Mouse (Mus musculus): ENCODE results near the gene Gm20388.

The Gm20388 gene

DNA sequence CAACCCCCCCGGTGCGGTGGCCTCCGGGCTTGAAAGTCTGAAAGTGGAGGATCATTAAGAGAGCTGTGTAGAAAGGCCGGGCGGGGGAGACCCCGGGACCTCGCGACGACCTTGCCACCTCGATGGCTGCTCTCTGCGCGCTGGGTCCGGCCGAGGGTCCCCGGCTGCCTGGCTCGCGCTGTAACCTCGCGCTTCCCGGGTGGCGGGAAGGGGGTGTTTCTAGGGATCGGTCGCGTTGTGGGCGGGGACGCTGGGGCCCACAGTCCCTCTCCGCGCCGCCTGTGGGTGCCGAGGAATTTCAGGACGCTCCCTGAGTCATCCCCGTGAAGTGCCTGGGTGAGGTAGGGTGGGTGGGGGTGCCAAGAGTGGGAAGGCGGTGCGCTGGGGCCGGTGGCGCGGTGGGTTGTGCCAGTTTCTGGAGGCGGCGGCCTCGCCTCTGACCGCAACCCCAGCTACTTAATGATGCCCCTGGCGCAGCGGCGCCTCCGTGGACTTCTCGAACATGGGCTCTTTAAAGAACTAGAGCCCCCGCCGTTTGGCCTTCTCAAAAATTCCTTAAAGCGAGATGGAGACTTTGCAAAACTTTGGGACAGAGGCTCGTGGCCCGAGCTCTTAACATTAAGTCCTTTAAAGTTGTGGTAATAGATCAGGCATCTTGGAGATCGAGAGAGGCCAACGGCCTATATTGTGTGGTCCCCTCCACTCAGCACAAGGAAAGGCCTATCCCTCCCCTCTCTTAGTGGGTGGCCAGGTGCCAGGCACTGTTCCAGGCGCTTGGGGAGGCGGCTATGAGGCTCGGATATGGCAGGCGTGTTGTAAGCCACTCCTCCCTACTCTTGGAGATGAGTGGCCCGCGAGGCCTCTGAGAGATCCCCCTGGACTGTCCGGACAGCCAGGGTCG lies 625.9 kb downstream of the Gm20388 start:
- DNase-seq, result peak in 1 of 2 experiments; percentile 77

- peak; percentile 87 to 92 for DNase-seq
Measured at GRCm38 (mm10) chr8:120537207-120537817, 626.7 kb downstream of the Gm20388 start.

DNA sequence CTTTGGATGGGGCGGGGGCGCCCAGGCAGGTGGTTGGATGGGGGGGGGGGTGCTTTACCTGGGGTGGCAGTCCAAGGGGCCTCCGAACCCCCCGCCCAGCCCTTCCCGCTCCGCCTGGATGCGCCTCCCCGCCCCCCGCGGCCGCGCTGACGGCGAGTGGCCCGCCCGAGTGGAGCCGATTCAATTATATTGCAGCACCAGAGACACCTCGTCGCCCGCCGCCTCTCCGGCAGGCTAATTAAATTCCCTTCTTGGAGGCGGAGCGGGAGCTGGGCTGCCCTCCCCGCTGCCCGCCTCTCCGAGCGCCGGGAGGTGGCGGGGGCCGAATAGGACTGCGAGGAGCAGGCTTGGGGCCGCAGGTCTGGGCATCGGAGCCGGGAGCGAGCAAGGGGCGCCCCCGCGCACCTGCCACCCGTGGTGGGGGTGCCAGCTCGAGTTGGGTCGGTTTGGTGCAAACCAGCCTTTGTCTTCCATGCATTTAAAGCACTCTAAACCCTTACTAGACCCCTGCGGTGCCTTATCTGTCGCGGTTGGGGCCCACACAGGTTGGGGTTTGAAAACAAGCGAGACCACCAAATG lies 627.3 kb downstream of the Gm20388 start:
- peak; percentile 84 to 88 for DNase-seq

GRCm38 (mm10) chr8:120538397-120539240 lies 628.0 kb downstream of the Gm20388 start:
- peak; percentile 76 to 81 for DNase-seq

- DNase-seq, result peak in 1 of 2 experiments; percentile 53
Measured at GRCm38 (mm10) chr8:120539381-120539774, 628.7 kb downstream of the Gm20388 start.

GRCm38 (mm10) chr8:120539775-120540625 lies 629.4 kb downstream of the Gm20388 start:
- peak in 1 of 2 experiments; percentile 65 for DNase-seq

GRCm38 (mm10) chr8:120542995-120543394 lies 632.4 kb downstream of the Gm20388 start:
- DNase-seq, result no peak

DNA sequence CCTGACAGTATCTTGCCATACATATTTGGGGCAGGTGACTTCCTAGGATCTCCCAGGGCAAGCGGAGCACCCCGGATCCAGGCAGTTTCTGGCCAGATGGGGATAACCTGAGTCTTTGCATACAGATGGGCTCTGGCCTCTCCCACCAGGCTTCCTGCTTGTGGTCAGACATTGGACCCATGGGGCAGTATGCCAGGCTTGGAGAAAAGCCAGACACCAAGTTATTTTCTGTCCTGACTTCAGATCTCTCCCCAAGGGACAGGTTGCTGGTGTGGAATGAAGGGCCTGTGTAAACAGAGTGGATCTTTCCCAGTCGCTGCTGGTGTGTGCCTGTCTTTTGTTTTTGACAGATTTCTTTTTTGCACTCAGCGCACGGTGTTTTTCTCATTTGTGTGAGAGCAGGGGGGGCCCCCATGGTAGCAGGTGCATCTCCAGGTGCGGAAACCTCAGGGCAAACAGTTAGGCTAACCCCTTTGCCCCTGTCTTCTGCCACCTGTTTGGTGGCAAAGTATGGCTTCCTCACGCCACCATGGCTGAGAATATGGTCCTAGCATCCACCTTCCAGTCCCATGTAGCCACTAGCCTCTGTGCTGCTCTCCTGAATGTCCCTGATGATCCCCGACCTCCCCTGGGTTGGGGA lies 632.9 kb downstream of the Gm20388 start:
- peak; percentile 58 to 70 for DNase-seq

DNA sequence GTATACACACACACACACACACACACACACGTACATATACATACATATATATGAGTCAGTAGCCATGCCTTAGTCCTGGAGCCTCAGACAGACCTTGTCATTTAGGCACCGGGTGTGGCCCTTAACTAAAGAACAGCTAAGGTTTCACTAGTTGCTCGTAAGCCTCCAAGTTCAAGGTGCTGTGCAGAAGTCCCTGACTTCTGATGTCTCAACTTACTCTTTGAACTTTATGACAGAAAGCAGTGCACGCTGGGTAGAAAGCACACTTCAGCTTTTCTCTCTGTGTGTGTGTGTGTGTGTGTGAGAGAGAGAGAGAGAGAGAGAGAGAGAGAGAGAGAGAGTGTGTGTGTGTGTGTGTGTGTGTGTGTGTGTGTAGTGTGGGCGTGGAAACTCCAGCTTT lies 633.5 kb downstream of the Gm20388 start:
- no peak for DNase-seq

DNA sequence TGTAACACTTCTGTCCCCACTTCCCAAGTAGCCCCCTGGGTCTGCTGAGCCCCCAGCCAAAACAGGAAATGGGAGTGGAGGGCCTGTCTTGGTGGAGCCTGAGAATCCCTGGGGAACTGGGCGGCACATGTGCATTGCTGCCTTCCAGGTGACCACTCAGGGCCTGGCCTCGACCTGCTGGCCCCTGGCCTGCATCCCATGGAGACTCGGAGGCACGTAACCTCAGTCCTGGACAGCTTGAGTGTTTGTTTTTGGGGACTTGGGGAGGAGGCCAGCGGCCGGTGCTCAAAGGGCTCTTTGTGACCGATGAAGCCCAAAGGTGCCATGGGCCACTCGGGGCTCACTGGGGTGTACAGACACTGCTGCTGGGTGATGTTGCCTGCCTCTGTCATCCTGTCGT lies 636.9 kb downstream of the Gm20388 start:
- DNase-seq, result peak; percentile 43 to 51

DNA sequence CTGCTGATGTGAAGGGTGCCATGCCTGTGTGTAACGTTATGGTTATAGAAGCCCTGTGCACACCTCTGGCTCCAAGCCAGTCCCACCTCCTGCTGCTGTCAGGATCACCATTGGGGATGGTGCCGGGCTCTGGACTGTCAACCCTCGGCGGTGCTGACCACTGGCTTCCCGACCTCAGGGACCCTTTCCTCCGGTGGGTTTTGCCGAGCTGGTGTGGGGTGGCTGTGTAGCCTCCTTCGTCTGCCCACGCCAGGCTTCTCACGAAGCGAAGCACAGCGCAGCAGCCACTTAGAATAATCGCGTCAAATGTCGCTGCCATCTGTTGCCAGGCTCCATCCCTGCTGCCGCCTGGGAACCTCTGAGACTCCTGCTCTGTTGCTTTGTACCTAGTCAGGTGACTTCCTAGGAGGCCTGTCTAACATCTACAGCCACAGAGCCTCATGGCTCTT lies 637.7 kb downstream of the Gm20388 start:
- peak; percentile 78 to 79 for DNase-seq

GRCm38 (mm10) chr8:120549321-120549921 lies 638.8 kb downstream of the Gm20388 start:
- DNase-seq, result peak; percentile 66 to 68

GRCm38 (mm10) chr8:120549922-120550321 lies 639.3 kb downstream of the Gm20388 start:
- peak; percentile 50 to 59 for DNase-seq

GRCm38 (mm10) chr8:120550430-120550829 lies 639.8 kb downstream of the Gm20388 start:
- peak; percentile 50 to 51 for DNase-seq

DNA sequence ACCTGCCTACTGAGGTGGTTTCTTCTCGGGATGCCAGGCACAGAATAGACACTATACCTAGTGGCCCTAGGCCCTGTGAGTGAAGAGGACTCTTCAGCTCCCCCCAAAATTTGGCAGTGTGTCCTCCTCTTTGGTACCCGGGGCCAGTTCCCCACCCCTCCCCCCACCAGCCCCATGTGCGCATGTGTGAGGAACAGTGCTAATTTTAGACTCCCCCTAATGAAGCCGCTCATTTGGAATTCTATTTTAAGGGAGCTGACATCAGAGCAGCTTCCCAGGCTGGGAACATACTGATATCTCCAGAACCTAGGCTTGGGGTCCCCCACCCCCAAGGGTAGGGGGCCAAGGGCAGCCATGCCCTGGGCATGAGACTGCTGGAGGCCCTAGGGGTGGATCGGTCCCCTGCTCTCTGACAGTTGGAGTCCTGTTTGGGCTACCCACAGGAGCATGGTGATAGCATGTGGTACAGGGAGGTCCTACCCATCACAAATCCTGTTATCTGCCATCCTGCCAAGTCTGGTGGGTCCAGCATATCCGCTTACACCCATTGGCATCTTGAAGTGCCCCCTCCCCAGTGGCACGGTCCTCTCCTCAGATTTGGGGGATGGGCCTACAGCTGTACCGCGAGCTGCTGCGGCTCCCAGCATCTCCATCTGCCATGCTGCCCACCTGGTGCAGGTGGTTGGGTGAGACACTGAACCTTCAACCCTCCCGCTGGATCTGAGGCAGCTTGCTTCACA lies 640.5 kb downstream of the Gm20388 start:
- peak; percentile 67 to 81 for DNase-seq

- DNase-seq, result no peak
Measured at GRCm38 (mm10) chr8:120551677-120551980, 641.0 kb downstream of the Gm20388 start.

DNA sequence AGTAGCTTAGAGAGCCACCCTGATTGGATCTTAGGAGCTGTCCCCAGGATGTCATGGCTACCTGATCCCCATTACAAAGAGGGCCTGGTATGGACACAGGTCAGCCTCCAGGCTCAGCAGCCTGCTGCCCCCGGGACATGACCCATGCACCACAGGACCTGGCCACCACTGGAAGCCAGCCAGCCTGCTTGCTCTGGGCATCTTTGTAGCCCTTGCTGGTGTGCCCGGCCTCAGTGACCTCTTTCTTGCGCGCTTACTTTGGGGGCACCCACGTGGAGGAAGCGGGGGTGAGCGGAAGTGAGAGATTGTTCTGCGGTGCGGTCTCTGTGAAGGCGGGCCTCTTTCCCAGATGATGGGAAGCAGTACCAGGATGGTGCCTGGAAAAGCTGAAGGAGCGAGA lies 641.9 kb downstream of the Gm20388 start:
- DNase-seq, result peak; percentile 54 to 69

GRCm38 (mm10) chr8:120553441-120554123 lies 642.9 kb downstream of the Gm20388 start:
- DNase-seq, result peak in 1 of 2 experiments; percentile 36

DNA sequence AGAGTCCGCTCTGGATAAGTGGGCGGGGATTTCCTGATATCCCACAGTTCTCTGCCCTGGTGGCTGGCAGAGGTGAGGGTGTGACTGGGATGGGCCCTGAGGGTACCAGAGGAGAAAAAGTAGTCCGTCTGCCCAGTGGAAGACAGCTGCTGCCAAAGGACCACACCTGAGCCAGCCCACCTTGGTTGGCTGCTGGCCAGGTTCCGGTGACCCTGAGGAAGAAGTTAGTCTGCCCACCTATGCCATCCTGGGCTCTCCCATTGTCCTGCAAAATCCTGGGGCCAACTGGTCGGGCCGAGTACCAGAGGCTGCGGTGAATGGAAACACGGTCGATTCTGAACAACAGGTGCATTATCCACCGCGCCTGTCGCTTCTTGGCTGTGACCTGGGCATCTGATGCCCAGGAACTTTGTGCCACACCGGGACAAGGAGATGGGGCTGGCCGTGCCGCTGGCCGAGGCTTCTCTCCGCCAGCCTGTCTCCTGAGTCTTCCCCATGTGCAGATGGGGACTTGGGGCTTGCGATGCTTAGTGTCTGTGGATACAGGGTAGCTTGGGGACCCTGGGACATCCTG lies 643.9 kb downstream of the Gm20388 start:
- DNase-seq, result peak in 1 of 2 experiments; percentile 51
